Mouse (Mus musculus) liver, postnatal 0 days (tissue): Measurements from ENCODE around the gene Hspb6. TPM values are rescaled to one million over a fixed set of nuclear protein-coding genes. Genes with fewer than 3 reads are reported as not detected.

Experiments
- ATAC-seq: fragments of 200-750 bp; cut with Nextera tagmentation; 2 replicates; pipeline ENCODE4 v1.8.0; 2017; ENCODE audit warnings: mild to moderate bottlenecking, moderate library complexity
- DNase-seq: peaks from one replicate; pipeline ENCODE4 v3.0.0-alpha.2; 2016
- H3K27ac ChIP-seq: fragments of 300-500 bp; sonication (generic); 2 replicates; pipeline ENCODE4 v1.5.1; 2014; ENCODE audit warnings: antibody characterized with exemption, moderate library complexity, mild to moderate bottlenecking, low read depth
- H3K27me3 ChIP-seq: fragments of 300-500 bp; sonication (generic); 2 replicates; pipeline ENCODE4 v1.6.1; 2014; ENCODE audit warnings: low read length, control low read depth, mixed read lengths; ENCODE audit not compliant: insufficient read depth
- H3K36me3 ChIP-seq: fragments of 300-500 bp; sonication (generic); replicated peaks from 2 replicates; pipeline ENCODE4 v1.6.1; 2014; ENCODE audit warnings: mild to moderate bottlenecking, control low read depth, low read length, moderate library complexity, mixed read lengths; ENCODE audit not compliant: insufficient read depth
- H3K4me1 ChIP-seq: fragments of 300-500 bp; sonication (generic); 2 replicates; pipeline ENCODE4 v1.6.1; 2014; ENCODE audit warnings: antibody characterized with exemption, mild to moderate bottlenecking, control low read depth; ENCODE audit not compliant: insufficient read depth
- H3K4me2 ChIP-seq: fragments of 300-500 bp; sonication (generic); 2 replicates; pipeline ENCODE4 v1.6.1; 2014; ENCODE audit warnings: low read depth, mild to moderate bottlenecking, low read length, moderate library complexity, mixed read lengths
- H3K4me3 ChIP-seq: fragments of 300-500 bp; sonication (generic); 2 replicates; pipeline ENCODE4 v1.5.1; 2014; ENCODE audit warnings: low read depth, low read length
- H3K9ac ChIP-seq: fragments of 300-500 bp; sonication (generic); replicated peaks from 2 replicates; pipeline ENCODE4 v1.6.1; 2014; ENCODE audit warnings: mild to moderate bottlenecking, moderate library complexity
- H3K9me3 ChIP-seq: fragments of 300-500 bp; sonication (generic); 2 replicates; pipeline ENCODE4 v1.6.1; 2016; ENCODE audit warnings: mild to moderate bottlenecking, control low read depth, low read length, mixed read lengths
- CTCF ChIP-seq: sonication (generic); IDR thresholded peaks from 2 replicates; pipeline ENCODE4 v1.5.1; 2016; ENCODE audit warnings: antibody characterized with exemption, low read depth
- EP300 ChIP-seq: IDR thresholded peaks from 2 replicates; pipeline ENCODE4 v1.6.1; 2016; ENCODE audit warnings: antibody characterized with exemption, low read depth, mild to moderate bottlenecking
- WGBS: fragments of 180-500 bp; shearing (Covaris S2); extraction: QIAGEN DNeasy Blood & Tissue Kit; methylation state at CpG from one replicate; pipeline ENCODE4 v1.1.7; 2014; ENCODE audit not compliant: insufficient replicate concordance; 5-methylcytosine and 5-hydroxymethylcytosine counted together
- microRNA-seq: library from miRNA; unstranded; fragments of <30 nt; microRNA quantifications from one replicate; pipeline ENCODE4, GENCODE M21; 2016
- polyA plus RNA-seq: library from polyadenylated mRNA; unstranded; fragments of >200 nt; fragmentation: Nextera tagmentation; extraction: Ambion mirVana; gene quantifications from 2 replicates; pipeline ENCODE4 v1.2.1, GENCODE M21; 2015

The Hspb6 gene
- polyA plus RNA-seq, 1 experiment from 2014 or later = 4.9 TPM

DNA sequence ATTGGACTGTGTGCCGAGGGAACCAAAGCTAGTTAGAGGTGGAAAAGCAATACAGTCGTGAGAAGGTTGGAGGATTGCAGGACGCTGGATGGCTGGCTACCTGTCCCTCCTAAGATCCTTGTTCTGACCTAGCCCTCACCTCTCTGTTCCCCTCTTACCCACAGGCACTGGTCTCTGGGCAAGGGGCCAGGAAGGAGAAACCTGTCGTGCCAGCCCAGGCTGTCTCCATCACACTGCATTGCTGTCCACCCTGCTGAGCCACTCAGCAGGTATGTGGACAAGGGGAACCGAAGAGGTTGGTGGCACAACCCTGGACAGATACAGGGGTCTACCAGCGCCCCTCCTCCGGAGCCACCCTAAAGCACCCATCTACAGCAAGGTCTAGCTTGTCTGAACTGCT is 48.7 kb downstream of the Hspb6 start:
- no peaks in the 10 kb centered on the region for H3K36me3 ChIP-seq
- ATAC-seq (no peak), DNase-seq (no peak)
- no peak overlapping the region for H3K4me2 ChIP-seq
- no peaks in the 10 kb centered on the region for H3K27me3 ChIP-seq
- H3K4me1 ChIP-seq = peaks cover 13% of the 10 kb centered on the region
- no peak overlapping the region for H3K9ac ChIP-seq
- H3K27ac ChIP-seq = no peak overlapping the region
- no peaks in the 10 kb centered on the region for H3K9me3 ChIP-seq
- H3K4me3 ChIP-seq = no peak overlapping the region
- 70% methylated on average over 7 of the region's 7 CpGs for WGBS
- TF ChIP-seq EP300 = no peak
- no peak for TF ChIP-seq CTCF

- TF ChIP-seq EP300 (no peak), CTCF (no peak)
- ATAC-seq = no peak
- H3K9me3 ChIP-seq = no peaks in the 10 kb centered on the region
- H3K27me3 ChIP-seq = no peaks in the 10 kb centered on the region
- no peaks in the 10 kb centered on the region for H3K36me3 ChIP-seq
- no peak overlapping the region for H3K9ac ChIP-seq
- peaks cover 13% of the 10 kb centered on the region for H3K4me1 ChIP-seq
- H3K4me2 ChIP-seq = no peak overlapping the region
- WGBS = 53% methylated on average over 3 of the region's 3 CpGs
- no peak for DNase-seq
- no peak overlapping the region for H3K4me3 ChIP-seq
- no peak overlapping the region for H3K27ac ChIP-seq
These were observed 50.6 kb downstream of the Hspb6 start for GRCm38 (mm10) chr7:30602583-30602982.

DNA sequence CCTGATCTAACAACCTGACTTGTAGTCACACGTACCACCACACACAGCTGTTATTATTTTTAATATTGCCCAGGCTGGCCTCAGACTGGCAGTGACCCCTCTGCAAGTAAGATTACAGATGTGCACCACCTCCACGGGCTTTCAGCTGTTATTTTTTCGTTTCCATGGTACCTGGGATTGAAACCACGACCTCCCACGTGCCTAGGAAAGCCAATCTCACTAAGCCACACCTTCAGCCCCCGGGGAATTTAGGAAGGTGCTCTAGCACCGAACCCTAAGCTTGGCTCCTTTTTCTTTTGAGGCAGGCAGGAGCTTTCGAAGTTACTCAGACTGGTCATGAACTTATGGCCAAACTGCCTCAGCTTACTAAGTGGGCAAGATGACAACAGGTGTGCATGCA is 52.4 kb downstream of the Hspb6 start:
- 51% methylated on average over 8 of the region's 8 CpGs for WGBS
- peaks cover 13% of the 10 kb centered on the region for H3K4me1 ChIP-seq
- no peak overlapping the region for H3K9ac ChIP-seq
- no peak overlapping the region for H3K27ac ChIP-seq
- ATAC-seq (no peak), DNase-seq (no peak)
- no peaks in the 10 kb centered on the region for H3K36me3 ChIP-seq
- no peaks in the 10 kb centered on the region for H3K9me3 ChIP-seq
- TF ChIP-seq EP300 = no peak
- H3K4me2 ChIP-seq = no peak overlapping the region
- no peak overlapping the region for H3K4me3 ChIP-seq
- H3K27me3 ChIP-seq = no peaks in the 10 kb centered on the region

DNA sequence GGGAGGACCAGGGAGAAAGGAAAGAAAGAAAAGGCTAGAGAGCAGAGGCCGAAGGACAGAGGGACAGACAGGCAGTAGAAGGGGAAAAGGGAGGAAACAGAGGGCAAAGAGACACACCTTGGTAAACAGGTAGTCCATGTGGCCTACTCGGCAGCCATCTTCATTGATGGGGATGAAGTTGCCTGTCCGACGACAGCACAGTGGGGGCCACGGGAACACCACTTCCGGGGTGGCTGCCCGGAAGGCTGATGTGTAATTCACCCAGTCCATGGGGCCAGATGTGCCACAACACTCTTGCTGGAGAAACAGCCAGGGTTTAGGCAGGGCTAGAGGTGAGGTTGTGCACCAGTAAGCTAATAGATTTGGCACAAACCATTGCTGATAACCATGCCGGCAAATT is 53.0 kb downstream of the Hspb6 start:
- Histone ChIP-seq H3K4me3 (no peak overlapping the region), H3K4me1 (peaks cover 8% of the 10 kb centered on the region), H3K27ac (no peak overlapping the region), H3K27me3 (no peaks in the 10 kb centered on the region), H3K9me3 (no peaks in the 10 kb centered on the region), H3K4me2 (no peak overlapping the region), H3K9ac (no peak overlapping the region), H3K36me3 (no peaks in the 10 kb centered on the region)
- TF ChIP-seq CTCF (no peak), EP300 (no peak)
- no peak for ATAC-seq
- DNase-seq = no peak
- WGBS = 81% methylated on average over 8 of the region's 8 CpGs

Small RNA genes within 50 kb of the gene (microRNA-seq; reads per million reads assigned to microRNA genes)
- gene Gm38670 (2.0 reads per million), gene Mir3569 (not detected)

Other genes starting within 250 kb of the Hspb6 start
- 23.1 and 23.9 TPM in 2 replicates for gene Alkbh6, start 243.5 kb upstream of the Hspb6 start, polyA plus RNA-seq
- 11.4 and 12.8 TPM in 2 replicates for gene Syne4, start 237.4 kb upstream of the Hspb6 start, polyA plus RNA-seq
- not detected in 2 replicates for gene E130208F15Rik, start 230.4 kb upstream of the Hspb6 start, polyA plus RNA-seq
- gene Sdhaf1, start 228.3 kb upstream of the Hspb6 start, polyA plus RNA-seq = 14.0 TPM in 2 replicates
- 7.4 and 8.3 TPM in 2 replicates for gene Lrfn3, start 189.4 kb upstream of the Hspb6 start, polyA plus RNA-seq
- gene Tyrobp, start 138.4 kb upstream of the Hspb6 start, polyA plus RNA-seq = 221 and 231 TPM in 2 replicates
- 17.4 and 17.6 TPM in 2 replicates for gene Hcst, start 132.3 kb upstream of the Hspb6 start, polyA plus RNA-seq
- gene Nfkbid, start 130.4 kb upstream of the Hspb6 start, polyA plus RNA-seq = 1.7 and 2.3 TPM in 2 replicates
- gene Aplp1, start 106.6 kb upstream of the Hspb6 start, polyA plus RNA-seq = 1.2 and 1.6 TPM in 2 replicates
- 0.05 TPM in 1 of 2 replicates, not detected in the other for gene Kirrel2, start 94.5 kb upstream of the Hspb6 start, polyA plus RNA-seq
- gene Nphs1, start 93.9 kb upstream of the Hspb6 start, polyA plus RNA-seq = 0.06 and 0.07 TPM in 2 replicates
- gene Prodh2, start 58.6 kb upstream of the Hspb6 start, polyA plus RNA-seq = 203 and 205 TPM in 2 replicates
- gene Arhgap33, start 17.1 kb upstream of the Hspb6 start, polyA plus RNA-seq = 1.0 and 1.1 TPM in 2 replicates
- 0.53 and 1.1 TPM in 2 replicates for gene Proser3, start 121 bp downstream of the Hspb6 start, polyA plus RNA-seq
- gene Lin37, start 7.7 kb downstream of the Hspb6 start, polyA plus RNA-seq = 16.0 and 18.9 TPM in 2 replicates
- 34.4 and 34.8 TPM in 2 replicates for gene U2af1l4, start 11.1 kb downstream of the Hspb6 start, polyA plus RNA-seq
- gene Gm49396, start 11.2 kb downstream of the Hspb6 start, polyA plus RNA-seq = 1.5 and 1.8 TPM in 2 replicates
- gene Psenen, start 11.4 kb downstream of the Hspb6 start, polyA plus RNA-seq = 85.3 and 94.5 TPM in 2 replicates
- 0.52 and 1.2 TPM in 2 replicates for gene Igflr1, start 13.2 kb downstream of the Hspb6 start, polyA plus RNA-seq
- 1.9 and 3.1 TPM in 2 replicates for gene Kmt2b, start 36.5 kb downstream of the Hspb6 start, polyA plus RNA-seq
- 0.53 and 1.2 TPM in 2 replicates for gene Zbtb32, start 46.7 kb downstream of the Hspb6 start, polyA plus RNA-seq
- gene Upk1a, start 60.7 kb downstream of the Hspb6 start, polyA plus RNA-seq = 0.07 and 0.14 TPM in 2 replicates
- gene Cox6b1, start 74.0 kb downstream of the Hspb6 start, polyA plus RNA-seq = 995 and 998 TPM in 2 replicates
- gene Etv2, start 83.7 kb downstream of the Hspb6 start, polyA plus RNA-seq = not detected in 2 replicates
- 41.8 and 43.3 TPM in 2 replicates for gene Rbm42, start 98.1 kb downstream of the Hspb6 start, polyA plus RNA-seq
- 11.4 and 13.0 TPM in 2 replicates for gene Haus5, start 112.8 kb downstream of the Hspb6 start, polyA plus RNA-seq
- gene Pmis2, start 119.4 kb downstream of the Hspb6 start, polyA plus RNA-seq = not detected in 2 replicates
- 0.53 and 1.4 TPM in 2 replicates for gene 2200002J24Rik, start 146.7 kb downstream of the Hspb6 start, polyA plus RNA-seq
- 1.1 and 1.6 TPM in 2 replicates for gene Atp4a, start 160.0 kb downstream of the Hspb6 start, polyA plus RNA-seq
- 153 and 158 TPM in 2 replicates for gene Tmem147, start 177.4 kb downstream of the Hspb6 start, polyA plus RNA-seq
- 0.12 TPM in 1 of 2 replicates, not detected in the other for gene Gapdhs, start 191.5 kb downstream of the Hspb6 start, polyA plus RNA-seq
- 0.69 and 0.77 TPM in 2 replicates for gene Sbsn, start 199.3 kb downstream of the Hspb6 start, polyA plus RNA-seq
- gene Dmkn, start 211.6 kb downstream of the Hspb6 start, polyA plus RNA-seq = 1.5 and 1.8 TPM in 2 replicates
- not detected in 2 replicates for gene Krtdap, start 235.7 kb downstream of the Hspb6 start, polyA plus RNA-seq